Mouse (Mus musculus) forebrain, embryonic 14.5 days (tissue): Measurements from ENCODE around the gene Cnksr1. TPM values are rescaled to one million over a fixed set of nuclear protein-coding genes. Genes with fewer than 3 reads are reported as not detected.

Source experiments
- ATAC-seq: fragments of 200-750 bp; cut with Nextera tagmentation; 2 replicates; pipeline ENCODE4 v1.8.0; 2017; ENCODE audit warnings: mild to moderate bottlenecking, moderate library complexity
- DNase-seq: peaks from one replicate; pipeline ENCODE4 v3.0.0-alpha.2; 2015; ENCODE audit warnings: low spot score
- H3K27ac ChIP-seq: fragments of 300-500 bp; sonication (generic); 2 replicates; pipeline ENCODE4 v1.5.1; 2014; ENCODE audit warnings: low read depth, mild to moderate bottlenecking, control low read depth, low read length, moderate library complexity
- H3K27me3 ChIP-seq: fragments of 300-500 bp; sonication (generic); replicated peaks from 2 replicates; pipeline ENCODE4 v1.6.1; 2014; ENCODE audit warnings: low read length, control low read depth, mixed read lengths; ENCODE audit not compliant: control insufficient read depth, insufficient read depth
- H3K36me3 ChIP-seq: fragments of 300-500 bp; sonication (generic); 2 replicates; pipeline ENCODE4 v1.6.1; 2014; ENCODE audit warnings: low read length, control low read depth; ENCODE audit not compliant: control insufficient read depth, insufficient read depth
- H3K4me1 ChIP-seq: fragments of 300-500 bp; sonication (generic); 2 replicates; pipeline ENCODE4 v1.6.1; 2014; ENCODE audit warnings: antibody characterized with exemption, low read length, control low read depth; ENCODE audit not compliant: control insufficient read depth, insufficient read depth
- H3K4me2 ChIP-seq: fragments of 300-500 bp; sonication (generic); 2 replicates; pipeline ENCODE4 v1.6.1; 2014; ENCODE audit warnings: mild to moderate bottlenecking, control low read depth, low read length
- H3K4me3 ChIP-seq: fragments of 300-500 bp; sonication (generic); 2 replicates; pipeline ENCODE4 v1.5.1; 2014; ENCODE audit warnings: low read depth, low read length, control low read depth
- H3K9ac ChIP-seq: fragments of 300-500 bp; sonication (generic); 2 replicates; pipeline ENCODE4 v1.6.1; 2014; ENCODE audit warnings: mild to moderate bottlenecking, low read length, control low read depth, moderate library complexity
- H3K9me3 ChIP-seq: fragments of 300-500 bp; sonication (generic); replicated peaks from 2 replicates; pipeline ENCODE4 v1.6.1; 2016; ENCODE audit warnings: low read length, control low read depth, mixed read lengths; ENCODE audit not compliant: control insufficient read depth
- WGBS: fragments of 180-500 bp; shearing (Covaris S2); extraction: QIAGEN DNeasy Blood & Tissue Kit; methylation state at CpG from one replicate; pipeline ENCODE4 v1.1.7; 2014; 5-methylcytosine and 5-hydroxymethylcytosine counted together
- polyA plus RNA-seq: library from polyadenylated mRNA; unstranded; fragments of >200 nt; fragmentation: Nextera tagmentation; extraction: Ambion mirVana; gene quantifications from 2 replicates; pipeline ENCODE4 v1.2.1, GENCODE M21; 2014

Cnksr1 gene
- polyA plus RNA-seq, 1 experiment from 2014 or later = not detected

- no peaks in the 10 kb centered on the region for H3K9me3 ChIP-seq
Measured at GRCm38 (mm10) chr4:134183711-134184110, 54.5 kb downstream of the Cnksr1 start.

DNA sequence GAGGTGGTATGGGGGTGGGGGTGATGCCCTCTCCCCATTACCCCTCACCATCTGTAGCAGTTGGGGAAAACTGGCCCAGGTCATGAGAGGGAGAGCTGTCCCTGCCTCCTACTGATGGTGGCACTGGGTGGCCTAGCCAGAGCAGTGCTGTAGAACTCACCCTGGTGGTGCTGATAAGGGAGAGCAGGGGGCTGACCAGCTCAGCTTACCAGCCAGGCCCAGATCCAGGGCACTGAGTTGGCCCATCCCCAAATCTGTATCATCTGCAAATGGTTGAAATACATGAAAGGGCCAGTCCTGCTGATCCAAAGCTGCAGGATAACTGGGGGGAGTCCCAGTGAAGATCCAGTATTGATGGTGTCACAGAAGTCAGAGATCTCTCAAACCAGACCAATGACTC, 56.4 kb downstream of the Cnksr1 start:
- Histone ChIP-seq H3K4me2 (no peak overlapping the region), H3K4me1 (peaks cover 7% of the 10 kb centered on the region), H3K9ac (no peak overlapping the region), H3K9me3 (no peaks in the 10 kb centered on the region), H3K36me3 (no peaks in the 10 kb centered on the region), H3K27ac (no peak overlapping the region), H3K27me3 (no peaks in the 10 kb centered on the region), H3K4me3 (no peak overlapping the region)
- DNase-seq (no peak), ATAC-seq (no peak)

More at GRCm38 (mm10) chr4:134183711-134184110, 54.5 kb downstream of the Cnksr1 start:
- Histone ChIP-seq H3K9ac (no peak overlapping the region), H3K27ac (no peak overlapping the region), H3K4me1 (peaks cover 7% of the 10 kb centered on the region), H3K4me2 (no peak overlapping the region), H3K36me3 (no peaks in the 10 kb centered on the region), H3K27me3 (no peaks in the 10 kb centered on the region), H3K4me3 (no peak overlapping the region)
- ATAC-seq = no peak
- no peak for DNase-seq
- 91% methylated on average over 3 of the region's 3 CpGs for WGBS

- Histone ChIP-seq H3K4me1 (peaks cover 7% of the 10 kb centered on the region), H3K4me2 (no peak overlapping the region), H3K27ac (no peak overlapping the region), H3K27me3 (no peaks in the 10 kb centered on the region), H3K4me3 (no peak overlapping the region), H3K9ac (no peak overlapping the region), H3K9me3 (no peaks in the 10 kb centered on the region), H3K36me3 (no peaks in the 10 kb centered on the region)
- ATAC-seq (no peak), DNase-seq (no peak)
- 94% methylated on average over 1 of the region's 1 CpGs for WGBS
Measured at GRCm38 (mm10) chr4:134181112-134181511, 57.1 kb downstream of the Cnksr1 start.

Other genes with a start within 250 kb of the Cnksr1 start
- gene Dhdds, start 237.5 kb downstream of the Cnksr1 start, polyA plus RNA-seq = 52.7 and 57.0 TPM in 2 replicates
- not detected in 2 replicates for gene Lin28a, start 219.6 kb downstream of the Cnksr1 start, polyA plus RNA-seq
- not detected in 2 replicates for gene Zfp683, start 184.6 kb downstream of the Cnksr1 start, polyA plus RNA-seq
- 0.72 and 1.9 TPM in 2 replicates for gene Crybg2, start 177.6 kb downstream of the Cnksr1 start, polyA plus RNA-seq
- gene Cd52, start 143.3 kb downstream of the Cnksr1 start, polyA plus RNA-seq = 1.3 and 2.3 TPM in 2 replicates
- 9.0 and 12.5 TPM in 2 replicates for gene Ubxn11, start 135.8 kb downstream of the Cnksr1 start, polyA plus RNA-seq
- gene Sh3bgrl3, start 109.6 kb downstream of the Cnksr1 start, polyA plus RNA-seq = 351 and 372 TPM in 2 replicates
- gene Cep85, start 51.3 kb downstream of the Cnksr1 start, polyA plus RNA-seq = 20.1 and 21.3 TPM in 2 replicates
- gene Gm7534, start 35.4 kb downstream of the Cnksr1 start, polyA plus RNA-seq = not detected in 2 replicates
- gene Catsper4, start 11.0 kb downstream of the Cnksr1 start, polyA plus RNA-seq = not detected in 2 replicates
- 0.17 TPM in 1 of 2 replicates, not detected in the other for gene E130218I03Rik, start 5.3 kb upstream of the Cnksr1 start, polyA plus RNA-seq
- 14.4 and 15.8 TPM in 2 replicates for gene Zfp593, start 7.2 kb upstream of the Cnksr1 start, polyA plus RNA-seq
- not detected in 2 replicates for gene Gm30191, start 8.5 kb upstream of the Cnksr1 start, polyA plus RNA-seq
- gene Grrp1, start 15.7 kb upstream of the Cnksr1 start, polyA plus RNA-seq = 10.1 and 11.6 TPM in 2 replicates
- 32.2 and 40.5 TPM in 2 replicates for gene Pdik1l, start 49.5 kb upstream of the Cnksr1 start, polyA plus RNA-seq
- gene Trim63, start 76.7 kb upstream of the Cnksr1 start, polyA plus RNA-seq = not detected in 2 replicates
- 0.05 and 0.06 TPM in 2 replicates for gene Slc30a2, start 104.8 kb upstream of the Cnksr1 start, polyA plus RNA-seq
- 0.14 and 0.25 TPM in 2 replicates for gene Extl1, start 145.5 kb upstream of the Cnksr1 start, polyA plus RNA-seq
- 7.6 and 9.8 TPM in 2 replicates for gene Pafah2, start 157.9 kb upstream of the Cnksr1 start, polyA plus RNA-seq
- 7,624 and 8,172 TPM in 2 replicates for gene Stmn1, start 229.9 kb upstream of the Cnksr1 start, polyA plus RNA-seq